Mouse (Mus musculus): ENCODE measurements around the gene Slc35e2. TPM values are rescaled to one million over a fixed set of nuclear protein-coding genes. Genes with fewer than 3 reads are reported as not detected.

Slc35e2 gene
- polyA plus RNA-seq, 1 experiment from 2014 or later = 15.9 TPM

DNA sequence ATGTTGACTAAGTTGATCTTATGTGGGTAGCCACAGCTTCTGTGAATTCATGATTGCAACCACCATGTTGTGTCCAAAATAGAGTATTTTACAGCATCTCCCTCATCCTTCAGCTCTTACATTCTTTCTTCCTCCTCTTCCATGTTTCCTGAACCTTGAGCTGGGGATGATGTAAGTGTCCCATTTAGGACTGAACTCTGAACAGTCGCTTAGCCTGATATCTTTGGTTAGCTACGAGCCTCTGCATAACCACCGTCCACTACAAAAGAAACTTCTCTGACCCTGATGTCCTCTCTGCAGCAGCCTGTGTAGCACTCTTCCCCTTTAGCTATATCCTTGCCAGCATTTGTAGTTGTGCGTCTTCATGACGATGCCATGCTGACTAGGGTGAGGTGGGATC is 44.5 kb downstream of the Slc35e2 start:
- no peaks in the 10 kb centered on the region for H3K9me3 ChIP-seq
- 96% methylated on average over 5 of the region's 5 CpGs for WGBS
- no peaks in the 10 kb centered on the region for H3K4me1 ChIP-seq (replicated peaks)
- no peak for ATAC-seq (ENCODE audit: low FRiP score)
- peaks cover 89% of the 10 kb centered on the region for H3K36me3 ChIP-seq
- no peak overlapping the region for H3K4me3 ChIP-seq
- peaks cover 9% of the 10 kb centered on the region for H3K27me3 ChIP-seq
- no peak overlapping the region for H3K27ac ChIP-seq
- no peak overlapping the region for H3K9ac ChIP-seq
- H3K4me2 ChIP-seq = no peak overlapping the region

DNA sequence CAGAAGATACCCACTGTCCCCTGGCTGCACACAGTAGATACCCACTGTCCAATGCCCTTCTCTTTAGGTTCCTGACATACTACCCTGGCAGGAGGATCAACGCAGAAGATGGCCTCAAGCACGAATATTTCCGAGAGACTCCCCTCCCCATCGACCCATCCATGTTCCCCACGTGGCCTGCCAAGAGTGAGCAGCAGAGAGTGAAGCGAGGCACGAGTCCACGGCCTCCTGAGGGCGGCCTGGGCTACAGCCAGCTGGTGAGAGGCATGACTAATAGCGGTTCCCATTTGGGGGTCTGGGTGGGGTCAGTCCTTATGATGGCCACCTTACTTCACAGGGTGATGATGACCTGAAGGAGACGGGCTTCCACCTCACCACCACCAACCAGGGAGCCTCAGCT is 48.1 kb downstream of the Slc35e2 start:
- WGBS = 92% methylated on average over 11 of the region's 11 CpGs

DNA sequence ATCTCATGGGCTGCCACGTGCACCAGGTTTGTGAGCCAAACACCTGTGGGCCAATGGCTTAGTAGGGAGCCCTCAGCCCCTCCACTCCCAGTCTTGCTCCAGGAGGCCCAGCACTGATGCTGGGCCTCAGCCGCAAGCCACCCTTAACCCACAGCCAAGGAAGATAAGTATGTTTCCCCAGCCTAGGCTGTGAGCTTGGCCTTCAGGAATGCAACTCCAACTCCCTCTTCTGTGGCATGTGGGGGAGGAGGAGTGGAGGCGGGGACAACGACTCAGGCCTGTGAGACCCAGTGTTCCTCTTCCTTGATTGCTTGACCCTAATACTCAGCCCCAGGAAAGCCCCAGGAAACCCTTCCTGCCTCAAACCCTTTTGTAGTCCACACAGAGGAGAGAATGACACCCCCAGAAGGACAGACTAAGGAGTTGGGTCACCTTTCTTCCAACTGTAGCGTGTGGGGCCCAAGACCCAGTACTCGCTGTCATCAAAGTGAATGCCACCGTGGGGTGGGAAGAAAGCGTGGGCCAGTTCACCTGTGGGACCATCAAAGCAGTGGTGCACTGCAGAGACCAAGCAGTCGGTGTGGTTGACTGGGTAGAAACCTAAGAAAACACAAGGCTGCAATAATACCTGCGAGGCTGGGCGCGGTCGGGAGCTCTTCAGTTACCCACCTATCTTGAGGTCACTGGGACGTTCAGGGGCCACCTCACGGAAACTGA is 50.5 kb downstream of the Slc35e2 start:
- ATAC-seq (ENCODE audit: low FRiP score) = no peak
- 70% methylated on average over 15 of the region's 15 CpGs for WGBS
- peaks cover 70% of the 10 kb centered on the region for H3K36me3 ChIP-seq
- H3K9me3 ChIP-seq = no peaks in the 10 kb centered on the region
- H3K27ac ChIP-seq = no peak overlapping the region
- peaks cover 69% of the 10 kb centered on the region for H3K27me3 ChIP-seq
- peaks cover 34% of the 10 kb centered on the region for H3K4me1 ChIP-seq (replicated peaks)
- H3K4me3 ChIP-seq = no peak overlapping the region
- H3K9ac ChIP-seq = no peak overlapping the region
- no peak overlapping the region for H3K4me2 ChIP-seq

More for the DNA sequence above, 48.1 kb downstream of the Slc35e2 start:
- Histone ChIP-seq H3K4me3 (no peak overlapping the region), H3K36me3 (peaks cover 68% of the 10 kb centered on the region), H3K9me3 (no peaks in the 10 kb centered on the region), H3K27me3 (peaks cover 45% of the 10 kb centered on the region), H3K4me2 (no peak overlapping the region), H3K9ac (no peak overlapping the region), H3K4me1 (replicated peaks) (peaks cover 22% of the 10 kb centered on the region), H3K27ac (no peak overlapping the region)
- no peak for ATAC-seq (ENCODE audit: low FRiP score)

DNA sequence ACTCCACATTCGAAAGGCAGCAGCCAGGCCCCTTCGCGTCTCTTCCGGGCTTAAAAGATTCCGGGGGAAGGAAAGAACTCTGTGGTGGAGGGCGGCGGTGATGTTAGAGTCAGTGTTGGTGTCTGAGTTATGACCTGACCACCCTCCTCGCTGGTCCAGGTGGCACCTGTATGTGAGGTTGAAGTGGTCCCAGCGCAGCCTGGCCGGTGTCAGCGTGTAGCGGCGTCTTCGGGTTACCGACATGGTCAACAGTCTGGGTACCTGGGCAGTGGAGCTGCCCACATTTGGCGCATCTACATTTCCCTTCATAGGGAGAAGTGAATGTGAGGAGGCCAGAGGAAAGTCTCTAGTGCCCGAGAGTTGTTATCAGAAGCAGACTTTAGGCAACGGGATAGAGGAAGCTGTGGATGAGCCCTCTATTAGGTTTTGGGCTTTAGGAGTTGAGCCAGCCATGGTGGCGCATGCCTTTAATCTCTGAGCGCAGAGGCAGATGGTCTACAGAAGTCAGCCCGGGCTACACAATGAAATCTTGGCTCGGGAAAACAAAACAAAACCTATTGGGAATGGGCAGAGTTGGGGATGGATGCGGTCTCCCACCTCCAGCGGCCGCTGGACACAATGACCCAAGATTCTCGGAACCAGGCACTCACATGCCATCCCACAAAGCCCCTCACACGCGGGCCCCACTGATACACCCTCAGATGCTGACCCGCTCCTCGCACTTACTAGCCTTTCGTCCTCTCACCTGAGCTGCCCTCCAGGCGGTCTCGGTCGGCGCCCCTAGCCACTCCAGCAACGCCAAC is 51.3 kb downstream of the Slc35e2 start:
- Histone ChIP-seq H3K36me3 (peaks cover 72% of the 10 kb centered on the region), H3K9me3 (no peaks in the 10 kb centered on the region), H3K4me2 (peak overlapping the region; percentile 66), H3K4me1 (replicated peaks) (peaks cover 34% of the 10 kb centered on the region), H3K9ac (peak overlapping the region; percentile 71), H3K27ac (no peak overlapping the region), H3K4me3 (peak overlapping the region; percentile 35), H3K27me3 (peaks cover 73% of the 10 kb centered on the region)
- no peak for ATAC-seq (ENCODE audit: low FRiP score)
- 24% methylated on average over 36 of the region's 36 CpGs for WGBS

DNA sequence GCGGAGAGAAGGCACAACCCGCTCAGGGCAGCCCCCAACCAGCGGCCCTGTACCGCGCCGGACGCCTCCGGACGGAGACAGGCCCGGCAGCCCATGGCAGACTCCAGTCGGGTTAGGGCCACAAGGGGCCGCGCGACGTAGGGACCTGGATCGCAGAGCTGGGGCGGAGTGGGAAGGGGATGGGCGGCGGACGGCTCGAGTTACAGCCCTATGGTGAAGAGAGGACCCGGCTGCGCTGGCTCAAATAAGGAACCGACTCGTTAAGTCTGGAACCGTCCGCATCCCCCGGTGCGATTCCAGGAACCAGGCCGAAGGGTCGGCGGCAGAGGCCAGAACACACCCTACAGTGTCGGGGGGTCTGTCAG is 51.9 kb downstream of the Slc35e2 start, which contains the start of gene Mmp23:
Gene Mmp23 (minus strand): TSS at position 299 of the 365 bp plus-strand sequence.
- H3K4me1 ChIP-seq (replicated peaks) = peaks cover 34% of the 10 kb centered on the region
- no peaks in the 10 kb centered on the region for H3K9me3 ChIP-seq
- ATAC-seq (ENCODE audit: low FRiP score) = peak; percentile 41; the same call in 1 of the 2 replicates
- peak within 1 kb of the TSS; percentile 71 for H3K9ac ChIP-seq
- H3K27ac ChIP-seq = no peak within 1 kb of the TSS
- H3K4me3 ChIP-seq = peak within 1 kb of the TSS; percentile 35
- WGBS = under 1% methylated on average over 33 of the region's 33 CpGs
- H3K4me2 ChIP-seq = peak within 1 kb of the TSS; percentile 66
- peaks cover 71% of the 10 kb centered on the region for H3K36me3 ChIP-seq
- peaks cover 73% of the 10 kb centered on the region for H3K27me3 ChIP-seq

DNA sequence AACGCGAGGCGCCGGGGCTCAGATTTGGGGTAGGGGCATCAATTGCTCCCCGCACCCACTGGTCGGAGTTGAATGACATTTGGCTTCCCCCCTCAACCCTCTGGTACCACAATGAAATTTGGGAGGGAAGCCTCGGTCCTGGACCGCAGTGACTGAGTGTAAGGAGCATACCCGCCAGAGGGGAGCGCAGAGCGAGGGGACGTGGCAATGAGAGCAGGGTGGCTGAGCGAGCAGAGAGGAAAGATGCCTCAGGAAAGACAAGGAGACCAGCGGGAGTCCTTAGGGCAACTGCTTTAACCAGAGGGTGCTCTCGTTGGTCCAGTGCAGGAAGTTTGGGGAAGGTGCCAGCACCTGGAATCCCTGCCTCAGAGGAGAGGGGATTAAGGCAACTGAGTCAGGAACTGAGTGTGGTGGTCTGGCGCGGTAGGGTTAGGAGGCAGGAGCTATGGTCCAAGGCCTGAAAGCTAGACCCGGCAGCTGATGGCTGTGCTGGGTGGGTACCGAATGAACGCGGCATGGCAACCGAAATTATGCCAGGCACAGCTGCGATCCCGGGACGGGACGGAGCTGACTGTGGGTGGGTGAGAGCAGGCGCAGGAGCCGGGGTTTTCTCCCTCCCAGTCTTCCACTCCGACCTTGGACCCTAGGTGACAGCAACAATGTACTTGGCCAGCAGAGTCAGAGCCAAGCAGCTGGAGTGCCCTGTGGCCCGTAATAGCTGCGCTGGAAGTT is 52.4 kb downstream of the Slc35e2 start:
- peaks cover 34% of the 10 kb centered on the region for H3K4me1 ChIP-seq (replicated peaks)
- peaks cover 71% of the 10 kb centered on the region for H3K36me3 ChIP-seq
- ATAC-seq (ENCODE audit: low FRiP score) = no peak
- H3K9ac ChIP-seq = peak overlapping the region; percentile 71
- WGBS = 2% methylated on average over 31 of the region's 31 CpGs
- H3K4me2 ChIP-seq = peak overlapping the region; percentile 66
- peak overlapping the region; percentile 35 for H3K4me3 ChIP-seq
- peaks cover 73% of the 10 kb centered on the region for H3K27me3 ChIP-seq
- H3K9me3 ChIP-seq = no peaks in the 10 kb centered on the region
- H3K27ac ChIP-seq = no peak overlapping the region

DNA sequence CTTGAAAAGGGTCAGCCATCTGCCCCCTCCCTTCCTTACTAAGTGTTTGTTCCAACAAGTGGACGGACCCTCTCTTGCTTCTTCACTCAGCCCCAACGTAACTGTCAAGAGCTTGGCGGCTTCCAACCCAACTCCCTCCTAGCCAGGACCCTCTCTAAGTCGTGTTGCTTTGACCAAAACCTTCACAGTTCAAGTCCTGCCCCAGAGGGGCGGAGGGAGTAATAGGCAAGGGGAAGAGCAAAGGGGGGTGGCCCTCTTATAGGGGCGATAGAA is 52.9 kb downstream of the Slc35e2 start:
- ATAC-seq (ENCODE audit: low FRiP score) = no peak
- H3K4me3 ChIP-seq = peak overlapping the region; percentile 35

DNA sequence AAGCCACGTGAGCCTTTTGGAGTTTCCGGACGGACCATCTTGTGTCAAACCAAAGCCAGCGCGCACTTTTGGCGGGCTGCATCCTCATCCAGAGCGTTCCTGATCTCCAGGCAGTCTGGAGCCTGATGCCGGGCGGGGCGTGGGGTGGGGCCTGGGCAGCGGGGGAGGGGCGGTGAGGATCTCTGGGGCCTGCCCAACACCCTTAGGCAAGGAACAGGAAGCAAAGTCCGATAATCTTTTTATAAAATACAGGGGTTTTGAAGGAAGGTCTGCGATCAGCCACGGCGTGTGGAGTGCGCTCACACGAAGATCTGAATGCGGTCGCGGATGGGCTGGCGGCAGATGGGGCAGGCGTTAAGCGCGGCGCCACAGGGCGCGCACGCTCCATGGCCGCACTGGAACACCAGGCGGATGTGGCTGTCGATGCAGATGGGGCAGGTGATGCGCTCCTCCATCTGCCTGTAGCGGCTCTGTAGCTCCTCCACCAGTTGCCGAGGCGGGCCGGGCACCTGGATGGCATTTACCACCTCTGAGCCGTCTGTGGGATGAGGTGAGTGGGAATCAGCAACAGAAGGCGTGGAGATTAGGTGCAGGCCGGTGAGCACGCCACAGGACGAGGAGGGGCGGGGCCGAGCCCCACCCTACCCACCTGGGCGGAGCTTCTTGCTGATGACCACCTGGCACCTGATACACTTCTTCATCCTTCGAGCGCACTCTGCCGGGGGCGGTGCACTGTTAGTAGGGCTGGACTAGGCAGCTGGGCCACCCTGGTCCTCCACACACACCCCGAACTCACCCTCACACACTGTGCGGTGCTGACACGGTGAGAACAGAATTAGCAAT is 53.5 kb downstream of the Slc35e2 start:
- Histone ChIP-seq H3K9me3 (no peaks in the 10 kb centered on the region), H3K9ac (peak overlapping the region; percentile 63), H3K4me2 (peak overlapping the region; percentile 66), H3K27ac (no peak overlapping the region), H3K36me3 (peaks cover 71% of the 10 kb centered on the region), H3K4me1 (replicated peaks) (peaks cover 34% of the 10 kb centered on the region), H3K4me3 (peak overlapping the region; percentile 35), H3K27me3 (peaks cover 73% of the 10 kb centered on the region)
- WGBS = 3% methylated on average over 52 of the region's 52 CpGs
- peak; percentile 48 for ATAC-seq (ENCODE audit: low FRiP score)

More for the DNA sequence above, 52.9 kb downstream of the Slc35e2 start:
- Histone ChIP-seq H3K4me1 (replicated peaks) (peaks cover 34% of the 10 kb centered on the region), H3K4me2 (peak overlapping the region; percentile 66), H3K9ac (peak overlapping the region; percentile 71; the same call in 1 of the 2 replicates), H3K9me3 (no peaks in the 10 kb centered on the region), H3K36me3 (peaks cover 71% of the 10 kb centered on the region), H3K27ac (no peak overlapping the region), H3K27me3 (peaks cover 73% of the 10 kb centered on the region)
- WGBS = 3% methylated on average over 6 of the region's 6 CpGs

DNA sequence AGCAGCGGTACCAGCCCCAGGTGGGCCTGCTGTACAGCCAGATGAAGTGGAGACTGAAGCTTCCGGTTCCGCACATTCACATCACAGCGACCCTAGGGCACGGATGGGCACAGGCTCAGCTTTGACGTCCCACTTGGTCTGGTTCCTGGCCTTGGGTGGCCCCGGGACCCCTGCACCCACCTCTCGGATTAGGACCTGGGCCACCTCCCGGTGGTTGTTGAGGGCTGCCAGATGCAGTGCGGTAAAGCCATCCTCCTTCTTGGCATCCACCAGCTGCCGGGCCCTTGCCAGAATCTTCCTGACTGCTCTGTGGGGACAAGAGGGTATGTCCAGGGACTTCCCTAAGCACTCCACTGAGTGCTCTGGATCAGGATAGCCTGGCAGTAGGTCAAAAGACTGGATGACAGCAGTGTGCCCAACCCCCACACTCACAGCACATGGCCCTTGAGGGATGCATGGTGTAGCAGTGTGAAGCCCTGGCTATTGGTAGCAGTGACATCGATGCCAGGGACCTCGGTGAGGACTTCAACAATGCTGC is 55.1 kb downstream of the Slc35e2 start:
- H3K4me2 ChIP-seq = no peak overlapping the region
- no peaks in the 10 kb centered on the region for H3K9me3 ChIP-seq
- no peak for ATAC-seq (ENCODE audit: low FRiP score)
- no peak overlapping the region for H3K9ac ChIP-seq
- peaks cover 34% of the 10 kb centered on the region for H3K4me1 ChIP-seq (replicated peaks)
- H3K27ac ChIP-seq = no peak overlapping the region
- peaks cover 59% of the 10 kb centered on the region for H3K27me3 ChIP-seq
- H3K4me3 ChIP-seq = no peak overlapping the region
- WGBS = 92% methylated on average over 13 of the region's 13 CpGs
- peaks cover 69% of the 10 kb centered on the region for H3K36me3 ChIP-seq

DNA sequence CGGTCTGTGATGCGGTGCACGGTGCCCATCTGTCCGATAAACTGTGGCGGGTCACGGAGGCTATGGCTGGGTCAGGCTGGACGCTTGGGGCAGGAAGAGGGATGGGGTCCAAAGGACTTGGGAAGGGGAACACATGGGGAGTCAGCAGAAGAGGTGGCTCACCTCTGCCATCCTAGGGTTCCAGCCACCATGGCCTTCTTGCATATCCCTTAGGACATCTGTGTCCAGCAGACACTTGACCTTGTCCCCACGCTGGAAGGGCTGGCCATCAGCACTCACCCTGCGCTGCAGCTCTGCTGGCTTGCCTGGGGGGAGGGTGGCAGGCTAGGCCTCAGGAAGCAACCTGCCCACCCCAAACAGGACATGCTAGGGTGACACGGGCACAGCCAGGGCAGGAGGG is 57.7 kb downstream of the Slc35e2 start:
- Histone ChIP-seq H3K36me3 (peaks cover 76% of the 10 kb centered on the region), H3K4me3 (no peak overlapping the region), H3K9ac (no peak overlapping the region), H3K27me3 (peaks cover 32% of the 10 kb centered on the region), H3K9me3 (no peaks in the 10 kb centered on the region), H3K4me2 (no peak overlapping the region), H3K4me1 (replicated peaks) (peaks cover 16% of the 10 kb centered on the region), H3K27ac (no peak overlapping the region)
- 93% methylated on average over 10 of the region's 10 CpGs for WGBS
- no peak for ATAC-seq (ENCODE audit: low FRiP score)

DNA sequence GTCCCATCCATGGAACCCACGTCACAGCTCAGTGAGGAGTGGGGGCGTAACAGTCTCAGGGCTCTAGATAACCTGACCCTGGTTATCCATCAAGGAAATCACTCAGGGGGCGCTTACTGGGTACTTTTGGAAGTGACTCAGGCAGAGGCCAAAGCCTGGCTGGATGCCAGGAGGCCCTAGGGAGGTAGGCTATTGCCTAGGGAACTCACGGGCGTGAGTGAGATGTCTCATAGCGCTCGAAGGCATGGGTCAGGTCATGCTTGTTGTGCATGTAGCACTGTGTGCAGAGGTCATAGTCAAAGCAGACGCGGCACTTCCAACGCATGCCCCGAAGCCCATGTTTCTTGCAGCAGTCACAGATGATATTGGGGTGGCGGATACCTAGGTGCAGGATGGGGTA is 59.4 kb downstream of the Slc35e2 start:
- Histone ChIP-seq H3K36me3 (peaks cover 85% of the 10 kb centered on the region), H3K4me3 (no peak overlapping the region), H3K4me1 (replicated peaks) (no peaks in the 10 kb centered on the region), H3K27me3 (peaks cover 15% of the 10 kb centered on the region), H3K9ac (no peak overlapping the region), H3K4me2 (no peak overlapping the region), H3K9me3 (no peaks in the 10 kb centered on the region), H3K27ac (no peak overlapping the region; the same call in 1 of the 2 replicates)
- 86% methylated on average over 12 of the region's 12 CpGs for WGBS
- ATAC-seq (ENCODE audit: low FRiP score) = no peak

Measured in hindbrain, embryonic 13.5 days (tissue).